Comparison of ENCODE assay signal across 24 mouse cellular contexts in genomic region chr17:81550864-81551263, GRCm38 (mm10).
"Had no signal": no experiment of that assay in that cellular context is flagged by ENCODE, and none has a peak within 500 bp of the region (broad histone marks: within the 10 kb centered on the region; RNA-seq: fewer than 3 reads in every experiment).

No protein-coding gene starts in this region.

- H3K4me3 ChIP-seq: gastrocnemius, adult 2 months; heart, adult 2 months; heart, embryonic 10.5 days; hindbrain, embryonic 13.5 days; hindbrain, embryonic 15.5 days; layer of hippocampus, adult 2 months; left cerebral cortex, adult 2 months; limb, embryonic 10.5 days; limb, embryonic 12.5 days; liver, embryonic 13.5 days; liver, embryonic 15.5 days had no signal

- DNase-seq: gastrocnemius, adult 2 months; gastrocnemius, postnatal 10 days; gastrocnemius, postnatal 36 days; heart, adult 11 months; heart, adult 2 months; heart, postnatal 10 days; kidney, adult 18-20 months; kidney, adult 8-10 months; kidney, postnatal 10 days; kidney, postnatal 25 days; kidney, postnatal 4 days; liver; liver, embryonic 13.5 days; liver, postnatal 0 days had no signal

- H3K27ac ChIP-seq: gastrocnemius, adult 2 months; heart, adult 2 months; heart, embryonic 10.5 days; hindbrain, embryonic 13.5 days; hindbrain, embryonic 15.5 days; hindbrain, postnatal 0 days; layer of hippocampus, adult 2 months; left cerebral cortex, adult 2 months; limb, embryonic 10.5 days; limb, embryonic 12.5 days; liver, embryonic 13.5 days; liver, embryonic 15.5 days had no signal

- H3K9ac ChIP-seq: hindbrain, embryonic 13.5 days; hindbrain, embryonic 15.5 days; limb, embryonic 12.5 days; liver, embryonic 13.5 days; liver, embryonic 15.5 days; liver, postnatal 0 days had no signal

- H3K36me3 ChIP-seq: heart, embryonic 10.5 days; hindbrain, embryonic 13.5 days; hindbrain, embryonic 15.5 days; limb, embryonic 10.5 days; limb, embryonic 12.5 days; liver, embryonic 13.5 days; liver, embryonic 15.5 days had no signal

- ATAC-seq: hindbrain, postnatal 0 days; liver, postnatal 0 days had no signal

- H3K4me2 ChIP-seq: hindbrain, embryonic 13.5 days; hindbrain, embryonic 15.5 days; limb, embryonic 12.5 days; liver, embryonic 11.5 days; liver, embryonic 13.5 days; liver, embryonic 15.5 days had no signal

- H3K27me3 ChIP-seq: hindbrain, embryonic 13.5 days; hindbrain, embryonic 15.5 days; limb, embryonic 12.5 days; liver, embryonic 13.5 days; liver, embryonic 15.5 days had no signal

- H3K4me1 ChIP-seq: hindbrain, embryonic 15.5 days; limb, embryonic 10.5 days; liver, embryonic 13.5 days; liver, embryonic 15.5 days had no signal

- H3K9me3 ChIP-seq: heart, embryonic 10.5 days; hindbrain, embryonic 13.5 days; hindbrain, embryonic 15.5 days; limb, embryonic 10.5 days; limb, embryonic 12.5 days; liver, embryonic 13.5 days; liver, embryonic 15.5 days had no signal
